26 mouse cellular contexts compared by ENCODE assay signal in the genomic region with DNA sequence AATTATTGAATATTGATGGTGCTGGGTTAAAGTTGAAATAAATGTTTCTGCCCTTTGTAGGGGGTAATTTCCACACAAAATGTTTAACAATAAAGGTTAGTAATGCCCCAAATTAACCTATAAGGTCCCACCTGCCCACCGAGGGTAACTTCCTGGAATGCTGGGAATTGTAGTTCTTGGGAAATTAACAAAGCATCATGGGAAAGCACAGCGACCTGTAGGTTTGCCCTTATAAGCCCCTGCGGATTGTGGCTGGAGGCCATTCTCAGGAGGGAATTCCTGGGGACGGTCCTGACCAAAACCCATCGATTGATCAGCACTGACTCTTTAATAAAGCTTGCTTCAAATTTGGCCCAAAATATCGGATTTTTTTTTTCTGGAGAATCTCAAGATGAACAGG. TPM values are rescaled to one million over a fixed set of nuclear protein-coding genes. Genes with fewer than 3 reads are reported as not detected.
DNase-seq lines count a peak whose midpoint lies in the region; TF ChIP-seq lines count a peak whose summit lies in the region.
"Had no signal": no experiment of that assay in that cellular context is flagged by ENCODE, and none has a peak within 500 bp of the region (broad histone marks: within the 10 kb centered on the region; RNA-seq: fewer than 3 reads in every experiment).

No protein-coding gene starts in this region.

- H3K4me1 ChIP-seq in testis, adult 2 months (ENCODE audit: control insufficient read depth, insufficient read depth, low read length): no peaks in the 10 kb centered on the region; the same call in 1 of the 2 replicates
- H3K4me1 ChIP-seq: embryonic facial prominence, embryonic 10.5 days; embryonic facial prominence, embryonic 13.5 days; forebrain, embryonic 15.5 days; hindbrain, embryonic 15.5 days had no signal

- no peak overlapping the region for H3K27ac ChIP-seq in testis, adult 2 months (ENCODE audit: control insufficient read depth, insufficient read depth, low read depth, low read length)
- H3K27ac ChIP-seq: embryonic facial prominence, embryonic 10.5 days; embryonic facial prominence, embryonic 13.5 days; forebrain, embryonic 12.5 days; forebrain, embryonic 15.5 days; heart, adult 2 months; heart, embryonic 10.5 days; heart, embryonic 13.5 days; hindbrain, embryonic 12.5 days; hindbrain, embryonic 15.5 days had no signal

- no peaks in the 10 kb centered on the region for H3K27me3 ChIP-seq in testis, adult 2 months (ENCODE audit: control insufficient read depth, insufficient read depth, low read length)
- H3K27me3 ChIP-seq: CH12.LX; embryonic facial prominence, embryonic 13.5 days; forebrain, embryonic 12.5 days; forebrain, embryonic 15.5 days; heart, embryonic 13.5 days; hindbrain, embryonic 12.5 days; hindbrain, embryonic 15.5 days had no signal

- H3K36me3 ChIP-seq in testis, adult 2 months (ENCODE audit: control insufficient read depth, insufficient read depth, low read length): no peaks in the 10 kb centered on the region
- H3K36me3 ChIP-seq: embryonic facial prominence, embryonic 10.5 days; embryonic facial prominence, embryonic 13.5 days; forebrain, embryonic 12.5 days; forebrain, embryonic 15.5 days; heart, embryonic 10.5 days; heart, embryonic 13.5 days; hindbrain, embryonic 12.5 days; hindbrain, embryonic 15.5 days had no signal

- TF ChIP-seq POLR2A in testis, adult 2 months (IDR thresholded peaks at IDR 0.05; ENCODE audit: control insufficient read depth, low read depth, low read length): no peak

- peak overlapping the region; percentile 41 for H3K4me3 ChIP-seq in testis, adult 2 months (ENCODE audit: control insufficient read depth, low read depth, low read length)
- H3K4me3 ChIP-seq: embryonic facial prominence, embryonic 10.5 days; embryonic facial prominence, embryonic 13.5 days; erythroblast, embryonic 14.5 days; forebrain, embryonic 12.5 days; forebrain, embryonic 15.5 days; heart, adult 2 months; heart, embryonic 10.5 days; heart, embryonic 13.5 days; hindbrain, embryonic 12.5 days; hindbrain, embryonic 15.5 days had no signal

- no peak for TF ChIP-seq CTCF in testis, adult 2 months (IDR thresholded peaks at IDR 0.05; ENCODE audit: control insufficient read depth, insufficient read depth, insufficient replicate concordance, low read depth, low read length)

- no peak for DNase-seq in testis, postnatal 10 days (ENCODE audit: low spot score)
- DNase-seq in R1 (ENCODE audit: low read depth, low spot score): peak; percentile 53
- DNase-seq in yolk sac, embryonic 10.5 days (ENCODE audit: low spot score): peak; percentile 19
- DNase-seq in kidney, adult 9 months: no peak
- no peak for DNase-seq in adrenal gland, postnatal 14 days
- DNase-seq: adrenal gland, postnatal 25 days; B cell, adult 2 months; cerebellum, adult 11-12 months; cerebellum, adult 8-10 months; cerebellum, postnatal 10 days; cerebellum, postnatal 36 days; embryo, embryonic 11 days; gastrocnemius, postnatal 25 days; heart, adult 2 months; heart, postnatal 14 days had no signal

RNA-seq across cellular contexts. Expression of gene Tmem144, which starts 1.9 kb away (rescaled TPM):
- 463 and 494 TPM in 2 replicates for polyA plus RNA-seq in testis, adult 2 months (2012; rRNA removed)
- total RNA-seq in adrenal gland, postnatal 14 days (2021): 8.6 and 11.0 TPM in 2 replicates
- polyA plus RNA-seq: erythroblast, embryonic 14.5 days had no signal

RNA-seq across cellular contexts. Expression of gene Fam198b, which starts 33.7 kb away (rescaled TPM):
- 3.7 and 4.0 TPM in 2 replicates for polyA plus RNA-seq in testis, adult 2 months (2012; rRNA removed)
- 27.3 and 31.0 TPM in 2 replicates for total RNA-seq in adrenal gland, postnatal 14 days (2021)

Comparison
In these comparisons a context has a peak if more than half of its experiments do, and no peak if none do; other contexts are left out.
1. DNase-seq: peak in R1 (single experiment) and yolk sac, embryonic 10.5 days (single experiment); none in testis, postnatal 10 days (single experiment), kidney, adult 9 months (single experiment) and adrenal gland, postnatal 14 days (single experiment).